Mouse (Mus musculus): ENCODE measurements around the gene Wfdc17.
A peak's percentile ranks its signal among the peaks of the same experiment; 100 is the strongest.

Wfdc17 gene

DNA sequence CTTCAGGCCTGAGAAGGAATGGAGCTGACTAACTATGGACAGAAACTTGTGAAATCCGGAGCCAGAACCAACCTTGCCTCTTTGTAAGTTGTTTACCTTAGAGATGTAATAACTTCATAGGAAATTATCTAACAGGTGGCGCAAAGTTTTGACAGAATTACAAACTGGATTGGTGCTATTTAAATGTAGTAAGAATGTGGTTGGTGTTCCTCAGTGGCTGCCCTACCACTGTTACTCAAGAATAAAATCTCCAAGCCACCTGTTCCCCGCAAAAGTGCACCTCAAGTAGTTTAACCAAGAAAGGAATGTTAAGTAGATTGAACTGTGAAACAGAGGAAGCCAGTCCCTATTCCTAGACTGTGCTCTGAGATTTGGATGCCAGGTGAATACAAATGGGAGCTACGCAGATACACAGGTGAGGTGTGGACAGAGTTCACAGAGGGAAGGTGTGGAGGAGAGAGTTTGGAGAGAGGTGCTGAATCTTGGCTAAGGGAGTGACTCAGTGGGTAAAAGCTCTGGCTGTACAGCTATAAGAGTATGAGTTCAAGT lies 36.7 kb downstream of the Wfdc17 start:
- DNase-seq (ENCODE audit: low read depth) = no peak

DNA sequence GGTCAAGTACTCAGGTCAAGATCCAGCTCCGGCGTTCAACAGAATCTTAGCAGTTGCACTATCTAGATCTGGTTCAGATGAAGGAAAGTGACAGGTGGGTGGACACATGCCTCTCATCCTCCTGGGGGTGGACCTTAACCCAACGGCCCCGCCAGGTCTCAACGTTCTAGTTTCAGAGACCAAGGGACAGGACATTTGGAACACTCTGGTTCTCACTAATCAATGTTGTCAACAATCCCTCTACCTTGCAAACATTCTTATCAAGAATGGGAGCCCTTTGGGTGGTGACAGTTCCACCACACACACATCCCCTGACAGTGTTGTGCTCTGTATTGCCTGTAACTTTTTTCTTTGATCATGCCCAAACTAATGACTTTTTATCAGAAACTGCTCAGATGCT lies 38.0 kb downstream of the Wfdc17 start:
- DNase-seq (ENCODE audit: low read depth) = no peak

DNA sequence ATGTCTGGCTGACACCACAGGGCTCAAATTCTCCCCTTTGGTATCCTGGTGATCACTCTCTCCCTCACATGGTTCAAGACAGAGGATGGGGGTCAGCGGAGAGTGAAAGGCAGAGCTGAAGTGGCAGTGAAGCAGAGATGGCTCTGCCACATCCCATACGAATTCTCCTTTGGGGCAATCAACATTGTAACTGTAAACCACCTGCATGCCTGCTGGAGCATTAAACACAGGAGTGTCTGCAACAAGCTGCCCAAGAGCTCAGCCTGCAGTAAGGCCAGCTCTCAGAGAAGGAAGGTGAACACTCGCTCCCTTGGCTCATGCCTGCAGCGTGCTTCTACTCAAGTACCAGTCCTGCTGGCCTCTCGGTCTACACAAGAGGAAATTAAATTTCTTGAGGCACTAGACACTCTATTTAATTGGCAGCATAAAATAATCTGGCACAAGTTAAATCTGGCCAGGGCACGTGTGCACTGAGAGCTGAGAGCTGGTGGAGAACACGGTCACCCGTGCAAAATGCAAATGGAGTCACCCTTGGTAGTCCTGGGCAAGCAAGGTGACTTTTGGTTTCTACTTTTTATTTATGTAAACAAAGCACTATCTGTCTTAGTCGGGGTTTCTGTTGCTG lies 39.1 kb downstream of the Wfdc17 start:
- no peak for DNase-seq (ENCODE audit: low read depth)

DNA sequence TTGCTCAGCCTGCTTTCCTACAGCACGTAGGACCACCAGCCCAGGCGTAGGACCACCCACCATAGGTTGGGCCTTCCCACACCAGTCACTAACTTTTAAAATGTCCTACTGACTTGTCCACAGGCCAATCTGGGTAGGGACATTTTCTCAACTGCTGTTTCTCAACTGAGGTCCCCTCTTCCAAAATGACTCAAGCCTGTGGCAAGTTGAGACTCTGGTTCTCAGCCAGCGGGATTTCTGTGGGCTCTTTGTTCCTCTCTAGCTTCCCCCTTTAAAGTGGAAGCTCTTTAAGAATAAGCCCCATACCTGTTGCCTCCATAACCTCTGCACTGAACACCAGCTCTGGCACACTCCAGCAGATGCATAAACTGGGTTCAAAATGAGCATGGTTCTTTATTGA lies 39.7 kb downstream of the Wfdc17 start:
- no peak for DNase-seq (ENCODE audit: low read depth)

DNA sequence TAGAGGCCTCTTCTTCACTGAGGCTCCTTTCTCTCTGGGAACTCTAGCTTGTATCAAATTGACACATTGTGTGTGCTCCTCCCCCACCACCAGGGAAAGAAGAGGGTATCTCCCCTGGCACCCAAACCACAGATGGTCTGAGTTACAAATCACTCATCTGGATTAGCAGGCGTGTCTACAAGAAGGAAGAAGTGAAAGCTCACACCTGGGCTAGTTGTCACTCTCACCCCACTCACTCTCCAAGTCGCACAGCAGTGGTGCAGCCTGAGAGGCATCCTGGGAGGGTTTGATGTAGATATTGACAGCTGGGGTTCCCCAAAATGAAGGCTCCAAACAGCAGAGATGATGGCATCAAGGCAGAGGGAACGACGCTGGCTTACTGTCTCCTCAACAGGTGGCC lies 42.4 kb downstream of the Wfdc17 start:
- no peak for DNase-seq (ENCODE audit: low read depth)

DNA sequence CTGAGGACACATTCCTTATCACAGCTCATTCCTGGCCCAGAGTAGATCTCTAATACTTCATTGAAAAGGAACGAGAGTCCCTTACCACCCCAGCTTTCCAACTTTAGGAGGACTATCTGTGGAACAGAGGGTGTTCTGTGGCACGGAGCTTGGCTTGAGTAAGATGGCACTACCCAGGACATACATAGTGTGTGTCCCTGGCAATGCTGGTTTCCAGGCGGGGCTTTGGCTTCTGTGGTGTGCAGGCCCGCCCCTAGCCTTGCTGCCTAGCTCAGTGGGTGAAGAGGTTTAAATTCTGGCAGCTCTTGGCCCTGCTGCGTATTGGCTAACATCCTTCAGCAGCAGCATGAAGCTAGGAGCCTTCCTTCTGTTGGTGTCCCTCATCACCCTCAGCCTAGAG lies 42.9 kb downstream of the Wfdc17 start, which contains the start of gene Wfdc21:
Gene Wfdc21, plus strand, starts transcription at position 260 of the 400 bp plus-strand sequence.
- DNase-seq (ENCODE audit: low read depth) = no peak

DNA sequence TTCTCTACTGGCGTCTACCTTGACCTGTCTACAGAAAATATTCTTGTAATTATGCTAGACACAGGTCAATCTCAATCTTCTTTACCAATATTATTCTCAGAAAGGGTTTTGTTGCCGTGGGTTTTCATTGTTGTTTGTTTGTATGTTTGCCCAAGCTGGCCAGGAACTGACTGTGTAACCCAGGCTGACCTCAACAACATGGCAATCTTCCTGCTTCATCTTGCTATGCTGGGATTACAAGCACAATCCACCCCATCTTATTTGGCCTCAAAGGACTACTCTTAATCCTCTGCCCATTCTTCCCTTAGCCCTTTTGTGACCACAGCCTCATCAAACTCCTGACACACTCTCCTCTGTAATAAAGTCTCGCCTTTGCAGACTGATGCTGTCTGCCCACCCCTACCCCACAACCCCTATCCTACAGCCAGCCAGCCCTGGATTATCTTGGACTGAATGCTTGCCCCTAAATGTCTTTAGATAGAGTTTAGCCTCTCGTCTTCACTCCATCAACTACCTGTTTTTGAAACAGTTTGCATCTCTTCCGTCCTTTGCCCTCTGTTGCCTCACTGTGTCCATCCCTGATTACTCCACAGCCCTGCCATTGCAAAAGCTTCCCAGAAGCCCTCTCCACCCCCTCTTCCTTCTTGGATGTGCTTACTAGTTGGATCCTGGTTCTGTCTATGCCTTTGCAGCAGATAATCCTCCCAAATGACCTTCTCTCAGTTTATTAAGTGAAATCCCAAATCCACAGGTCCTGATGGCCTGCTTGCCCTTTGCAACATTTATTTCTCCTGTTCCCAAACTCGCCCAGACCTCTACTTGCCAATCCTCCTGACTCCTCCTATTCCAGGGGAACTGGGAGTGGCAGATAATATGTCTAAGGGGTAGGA lies 43.8 kb downstream of the Wfdc17 start:
- no peak for DNase-seq (ENCODE audit: low read depth)

DNA sequence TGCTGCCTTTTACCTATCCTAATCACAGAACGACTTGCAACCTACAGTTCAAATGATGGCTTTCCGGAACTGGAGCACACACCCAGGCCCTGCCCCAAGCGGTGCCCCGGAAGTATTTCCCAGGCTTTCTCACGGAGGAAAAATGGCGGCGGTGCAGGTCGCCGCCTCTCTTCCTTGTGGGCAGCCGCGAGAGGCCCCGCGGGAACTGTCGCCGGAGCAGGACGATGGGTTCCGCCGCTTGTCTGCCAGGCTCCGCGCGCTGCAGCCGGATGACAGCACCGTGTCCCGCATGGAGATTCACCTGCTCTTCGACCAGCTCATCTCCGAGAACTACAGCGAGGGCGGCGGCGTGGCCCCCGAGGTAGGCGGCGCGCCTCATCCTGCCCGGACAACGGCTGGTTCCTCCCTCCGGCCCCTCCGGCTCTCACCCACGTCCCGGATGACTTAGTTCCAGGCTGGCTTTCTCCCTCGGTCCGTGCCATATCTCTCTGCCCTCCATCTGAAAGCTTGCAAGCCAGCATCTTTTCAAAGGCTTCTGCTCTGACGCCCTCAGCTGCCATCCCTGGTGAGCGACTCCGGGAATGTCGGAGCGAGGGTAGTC lies 49.9 kb downstream of the Wfdc17 start, which contains the start of gene Heatr6:
Gene Heatr6, plus strand, starts transcription at position 116 of the 601 bp plus-strand sequence.
- DNase-seq (ENCODE audit: low read depth) = peak; percentile 94

DNA sequence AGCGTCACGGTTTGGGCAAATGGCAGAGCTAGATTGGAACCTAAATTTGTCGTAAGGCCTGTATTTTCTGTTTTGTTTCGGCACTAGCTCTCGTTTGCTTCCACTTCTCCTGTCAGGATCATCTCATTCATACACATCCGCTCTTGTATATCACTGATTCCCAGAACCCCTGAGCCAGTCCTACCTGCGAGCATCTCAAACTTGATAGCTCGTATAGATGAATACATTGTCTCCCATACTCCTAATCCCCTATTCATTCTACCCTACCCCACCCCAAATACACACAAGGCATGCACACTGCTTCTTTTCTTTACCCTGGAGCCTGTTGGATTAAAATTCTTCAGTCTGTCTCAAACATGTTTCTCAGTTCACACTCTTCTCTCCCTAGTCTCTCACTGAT lies 50.4 kb downstream of the Wfdc17 start:
- DNase-seq (ENCODE audit: low read depth) = no peak

Measured in induced T-regulatory cell, adult 2 months (primary cell).